Mouse (Mus musculus) gastrocnemius, adult 8-10 months (tissue): ENCODE results near the gene Ppp1r9b. TPM values are rescaled to one million over a fixed set of nuclear protein-coding genes. Genes with fewer than 3 reads are reported as not detected.
A peak's percentile ranks its signal among the peaks of the same experiment; 100 is the strongest.
"Not testable (repeated sequence)": the region's sequence is repeated elsewhere in the genome, so short reads cannot be mapped to it uniquely, and the experiment has no call there.

Experiments
- DNase-seq, 2 experiments: peaks; one replicate each; pipeline ENCODE4 v3.0.0; 2022; ENCODE audit warnings: low spot score in 2 of 2
- total RNA-seq, 4 experiments: library from RNA; stranded (reverse); gene quantifications; 2 replicates each; pipeline ENCODE4 v1.2.4; 2022

The Ppp1r9b gene
- total RNA-seq, 4 experiments from 2014 or later, result 15.8 to 23.9 (median 19.4) TPM

DNA sequence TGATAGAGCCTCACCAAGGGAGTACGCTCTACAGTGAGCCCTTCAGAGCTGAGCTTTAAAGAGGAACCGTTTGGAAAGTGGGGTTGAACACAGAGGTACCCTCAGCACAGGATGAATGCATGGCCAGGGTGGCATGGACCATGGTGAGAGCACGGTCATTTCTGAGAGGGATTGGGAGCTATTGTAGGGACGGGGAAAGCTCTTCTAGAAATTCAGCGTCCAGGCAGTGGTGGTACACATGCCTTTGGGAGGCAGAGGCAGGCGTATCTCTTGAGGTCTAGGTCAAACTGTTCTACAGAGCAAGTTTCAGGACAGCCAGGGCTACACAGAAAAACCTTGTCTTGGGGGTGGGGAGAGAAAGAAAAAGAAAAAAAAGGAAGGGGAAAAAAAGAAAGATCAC, 6.1 kb downstream of the Ppp1r9b start:
- no peak for DNase-seq

DNA sequence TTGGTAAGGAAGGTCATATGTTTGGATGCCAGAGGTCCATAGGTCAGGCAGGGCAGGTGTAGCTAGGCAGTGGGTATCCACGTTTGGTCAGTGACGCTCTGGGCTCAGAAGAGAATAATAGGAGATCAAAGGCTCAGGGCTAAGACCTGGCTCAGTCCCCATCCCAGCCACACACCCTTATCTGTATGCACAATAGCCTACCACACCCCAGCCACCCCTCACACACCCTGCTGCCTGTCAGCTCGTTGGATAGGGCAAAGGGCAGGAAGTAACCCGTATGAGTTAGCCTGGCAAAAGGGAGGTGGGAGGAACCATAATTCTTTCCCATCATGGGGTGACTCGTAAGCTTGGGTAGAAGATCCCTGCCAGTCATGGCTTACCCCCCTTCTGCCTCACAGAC, 6.8 kb downstream of the Ppp1r9b start:
- DNase-seq, result no peak

DNA sequence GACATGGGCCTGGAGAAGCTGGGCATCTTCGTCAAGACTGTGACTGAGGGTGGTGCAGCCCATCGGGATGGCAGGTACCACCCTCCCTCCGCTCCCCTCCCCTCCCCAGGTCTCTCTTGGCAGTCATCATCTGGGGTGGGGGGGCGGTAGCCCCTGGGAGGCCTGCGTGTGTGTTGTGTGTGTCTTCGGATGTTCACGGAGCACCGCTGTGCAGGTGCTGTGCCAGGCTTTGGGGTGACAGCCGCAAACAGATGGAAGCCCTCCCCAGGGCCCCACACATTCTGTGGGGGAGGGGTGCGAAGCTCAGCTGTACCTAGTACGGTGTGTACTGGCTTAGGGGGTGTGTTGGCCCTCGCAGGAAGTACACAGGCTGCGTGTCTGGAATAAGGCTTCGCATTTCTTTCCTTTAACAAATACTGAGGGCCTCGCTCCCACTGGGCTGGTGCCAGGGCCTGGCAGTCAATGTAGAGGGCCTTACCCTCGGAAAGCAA, 7.3 kb downstream of the Ppp1r9b start:
- DNase-seq, result peak in 1 of 2 experiments; percentile 4

DNA sequence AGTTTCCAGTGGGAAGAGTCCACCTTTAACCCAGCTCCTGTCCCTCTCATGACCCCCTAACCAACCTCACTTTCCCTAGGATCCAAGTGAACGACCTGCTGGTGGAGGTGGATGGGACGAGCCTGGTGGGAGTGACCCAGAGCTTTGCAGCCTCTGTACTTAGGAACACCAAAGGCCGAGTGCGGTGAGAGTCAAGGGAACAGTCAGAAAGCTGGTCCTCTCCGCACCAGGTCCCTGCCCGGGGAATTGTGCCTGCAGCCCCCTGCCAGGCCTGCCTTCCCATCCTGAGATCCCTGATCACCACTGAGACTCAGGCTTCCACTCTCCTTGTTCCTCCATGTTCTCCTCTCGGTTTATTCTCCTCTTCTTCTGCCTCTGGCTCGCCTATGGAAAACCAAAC, 9.3 kb downstream of the Ppp1r9b start:
- DNase-seq, result peak in 1 of 2 experiments; percentile 2

DNA sequence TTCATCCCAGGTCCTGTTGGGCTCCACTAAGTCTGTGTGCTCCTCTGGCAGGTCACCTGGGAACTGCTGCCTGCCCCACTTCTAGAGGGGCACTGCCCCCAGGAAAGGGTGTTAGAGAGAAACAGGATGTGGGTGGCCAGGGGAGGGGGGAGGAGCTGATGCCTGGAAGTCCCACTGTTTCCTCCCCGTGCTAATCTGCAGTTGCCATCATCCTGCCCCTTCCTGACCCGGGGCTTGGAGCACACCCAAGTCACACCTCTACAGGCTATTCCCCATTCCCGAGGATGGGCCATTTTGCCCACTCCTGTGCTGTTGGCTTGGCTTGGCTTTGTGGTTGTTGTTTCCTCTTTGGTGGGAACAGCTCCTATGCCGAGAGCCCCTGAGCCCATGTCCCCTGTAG, 9.7 kb downstream of the Ppp1r9b start:
- peak in 1 of 2 experiments; percentile 5 for DNase-seq

GRCm38 (mm10) chr11:95001058-95001457, 10.2 kb downstream of the Ppp1r9b start:
- DNase-seq, result peak in 1 of 2 experiments; percentile 65

GRCm38 (mm10) chr11:95001584-95002347, 10.9 kb downstream of the Ppp1r9b start:
- DNase-seq, result no peak

DNA sequence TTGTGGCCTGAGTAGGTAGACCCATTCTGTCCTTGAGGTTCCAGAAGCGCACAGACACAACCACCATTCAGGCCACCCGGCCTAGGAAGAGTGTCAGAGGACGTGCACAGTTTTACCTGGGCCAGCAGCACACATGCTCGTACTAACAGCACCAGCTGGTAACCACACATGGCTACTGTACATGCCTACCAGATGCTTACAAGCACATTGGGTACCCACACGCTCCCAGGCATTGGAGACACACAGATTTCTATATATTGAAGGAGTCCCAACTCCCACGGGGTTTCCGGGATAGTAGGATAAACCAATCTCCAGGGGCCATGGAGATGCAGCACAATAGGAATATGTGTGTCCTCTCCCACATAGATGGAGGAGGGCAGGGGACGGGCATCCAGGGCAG, 11.9 kb downstream of the Ppp1r9b start:
- no peak for DNase-seq

GRCm38 (mm10) chr11:95004136-95004936, 13.5 kb downstream of the Ppp1r9b start:
- no peak for DNase-seq

GRCm38 (mm10) chr11:95004937-95005198, 14.0 kb downstream of the Ppp1r9b start:
- no peak for DNase-seq

DNA sequence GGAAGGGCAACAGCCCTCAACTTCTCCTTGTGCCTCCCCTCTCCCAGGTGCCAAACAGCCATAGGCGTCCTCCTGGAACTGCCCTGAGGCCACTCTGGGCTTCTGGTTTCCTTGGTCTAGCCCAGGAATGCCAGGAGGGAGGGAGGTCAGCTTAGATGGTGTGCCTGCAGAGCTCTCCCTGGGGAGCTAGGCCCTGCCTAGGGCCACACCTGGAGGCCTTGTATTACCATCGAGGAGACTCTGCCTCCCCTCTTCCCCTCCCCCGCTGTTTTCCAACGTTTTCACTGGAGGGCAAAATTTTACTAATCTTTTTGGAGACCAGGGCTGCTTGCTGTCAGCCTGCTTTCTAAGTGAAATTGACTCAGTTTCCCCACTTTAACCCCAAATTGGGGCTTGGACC, 15.2 kb downstream of the Ppp1r9b start:
- no peak for DNase-seq

DNA sequence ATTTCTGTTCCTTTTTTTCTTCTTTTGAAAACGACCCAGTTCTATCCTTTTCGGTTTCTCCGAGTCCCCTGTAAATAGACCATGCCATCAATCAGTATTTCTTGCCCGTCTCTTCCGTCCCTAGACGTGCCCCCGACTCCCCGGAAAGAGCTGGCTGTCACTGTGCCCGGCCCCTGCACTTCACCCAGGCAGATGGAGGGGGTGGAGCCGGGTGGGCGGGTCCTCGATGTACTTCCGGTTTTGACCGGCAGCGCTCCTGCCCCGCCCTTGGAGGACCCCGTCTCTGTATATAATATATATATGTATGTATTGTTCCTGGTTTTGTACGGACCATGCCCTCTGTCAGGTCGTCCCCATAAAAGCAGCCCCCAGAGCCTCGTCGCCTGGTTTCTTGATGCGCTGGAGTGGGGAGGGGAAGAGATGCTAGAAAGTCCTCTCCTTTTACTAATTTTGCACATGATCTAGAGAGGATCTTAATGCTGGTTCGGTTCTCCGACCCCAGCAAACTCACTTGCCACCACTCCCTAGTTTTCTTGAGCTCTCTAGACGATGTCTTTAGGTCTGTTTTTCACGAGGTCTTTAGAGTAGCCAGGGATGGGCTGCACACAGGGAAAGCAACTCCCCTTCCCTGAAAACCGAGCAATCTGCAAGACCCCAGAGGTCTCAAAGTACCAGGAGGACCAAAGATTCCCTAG, 15.8 kb downstream of the Ppp1r9b start:
- peak; percentile 71 to 76 for DNase-seq

DNA sequence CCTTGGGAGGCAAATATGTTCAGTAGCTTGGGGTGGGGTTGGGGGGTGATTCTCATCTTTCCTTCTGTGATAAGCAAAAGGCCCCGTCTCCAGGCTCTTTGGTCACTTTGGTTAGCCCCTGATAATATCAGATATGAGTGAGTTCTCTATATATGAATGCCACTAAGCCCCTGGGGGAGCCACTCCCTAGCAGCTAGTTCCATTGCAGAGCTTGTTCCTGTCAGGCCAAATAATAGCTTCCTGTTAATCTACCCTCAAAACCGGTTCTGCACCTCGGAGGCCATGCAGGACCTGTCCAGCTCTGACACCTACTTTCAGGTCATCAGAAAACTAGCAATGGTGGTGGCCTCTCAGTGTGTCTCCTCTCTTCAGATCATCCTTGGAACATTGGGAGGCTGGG, 16.6 kb downstream of the Ppp1r9b start:
- no peak for DNase-seq

DNA sequence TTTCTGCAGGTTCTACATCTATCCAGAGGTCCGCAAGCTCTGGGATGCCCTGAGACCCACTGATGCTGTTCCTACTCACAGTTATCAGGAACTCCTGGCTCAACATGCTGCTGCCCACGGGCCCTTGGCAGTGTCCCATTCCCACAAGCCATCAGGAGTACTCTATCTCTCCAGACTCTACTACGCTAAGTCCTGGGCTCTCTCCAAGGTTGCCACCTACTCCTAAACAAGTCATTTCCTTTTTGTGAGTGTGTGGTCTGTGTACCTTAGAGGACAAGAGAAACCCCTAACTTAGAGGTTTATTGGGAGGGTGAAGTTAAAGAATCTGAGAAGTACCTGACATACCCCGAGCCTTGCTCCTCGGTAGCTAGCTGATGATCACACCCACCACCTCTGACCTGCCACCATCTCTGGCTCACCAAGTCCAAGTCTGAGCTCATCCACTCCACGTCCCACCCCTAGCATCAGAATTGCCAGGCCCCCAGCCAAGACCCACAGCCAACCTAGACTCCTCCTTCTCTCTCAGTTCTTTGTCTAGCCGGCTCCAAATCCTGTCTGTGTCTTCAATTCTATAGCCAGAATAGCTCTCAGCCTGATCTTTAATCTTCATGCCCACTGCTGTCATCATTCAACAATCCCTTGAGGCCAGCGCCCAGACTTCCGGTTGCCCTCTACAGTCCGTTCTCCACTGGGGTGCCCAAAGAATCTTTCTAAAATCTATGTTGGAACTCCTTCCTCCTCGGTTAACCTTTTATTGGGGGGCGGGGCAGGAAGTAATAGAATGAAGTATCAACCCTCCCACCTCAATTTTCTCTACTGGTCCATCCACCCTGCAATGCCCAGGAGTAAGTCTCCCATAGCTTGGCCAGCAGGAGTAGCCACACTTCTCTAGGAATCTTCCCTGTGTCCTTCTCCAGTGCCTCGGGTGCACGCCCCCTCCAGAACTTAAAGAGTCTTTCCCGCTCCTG, 18.1 kb downstream of the Ppp1r9b start:
- DNase-seq, result no peak

- DNase-seq, result peak in 1 of 2 experiments; percentile 28
Measured at GRCm38 (mm10) chr11:95009629-95010014, 18.8 kb downstream of the Ppp1r9b start, which contains the start of gene Samd14. Gene Samd14, plus strand, starts transcription at chr11:95009879.

DNA sequence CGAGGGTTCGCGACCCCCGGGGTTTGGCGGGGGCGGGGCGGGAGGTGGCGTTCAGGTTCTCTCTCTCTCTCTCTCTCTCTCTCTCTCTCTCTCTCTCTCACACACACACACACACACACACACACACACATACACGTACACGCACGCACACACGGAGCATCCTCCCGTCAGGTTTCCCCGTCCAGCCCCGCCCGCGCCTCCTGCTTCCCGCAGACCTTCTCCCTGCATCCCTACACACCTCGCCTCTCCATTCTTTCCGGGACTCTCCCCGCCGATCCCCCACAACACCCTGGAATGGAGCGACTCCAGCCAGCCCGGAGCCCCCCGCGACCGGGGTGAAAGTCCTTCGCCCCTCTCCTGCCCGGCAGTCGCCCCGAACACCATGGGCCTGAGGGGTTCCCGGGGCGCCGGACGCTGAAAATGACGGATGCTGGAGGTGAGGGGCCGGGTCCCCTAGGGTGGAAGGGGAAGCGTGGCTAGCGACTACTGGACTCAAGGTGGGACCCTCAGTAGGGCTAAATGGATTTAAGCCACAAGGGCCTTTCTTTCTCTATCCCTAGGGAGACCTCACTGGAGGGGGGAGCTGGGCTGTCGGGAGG, 19.4 kb downstream of the Ppp1r9b start:
- DNase-seq, result no peak

DNA sequence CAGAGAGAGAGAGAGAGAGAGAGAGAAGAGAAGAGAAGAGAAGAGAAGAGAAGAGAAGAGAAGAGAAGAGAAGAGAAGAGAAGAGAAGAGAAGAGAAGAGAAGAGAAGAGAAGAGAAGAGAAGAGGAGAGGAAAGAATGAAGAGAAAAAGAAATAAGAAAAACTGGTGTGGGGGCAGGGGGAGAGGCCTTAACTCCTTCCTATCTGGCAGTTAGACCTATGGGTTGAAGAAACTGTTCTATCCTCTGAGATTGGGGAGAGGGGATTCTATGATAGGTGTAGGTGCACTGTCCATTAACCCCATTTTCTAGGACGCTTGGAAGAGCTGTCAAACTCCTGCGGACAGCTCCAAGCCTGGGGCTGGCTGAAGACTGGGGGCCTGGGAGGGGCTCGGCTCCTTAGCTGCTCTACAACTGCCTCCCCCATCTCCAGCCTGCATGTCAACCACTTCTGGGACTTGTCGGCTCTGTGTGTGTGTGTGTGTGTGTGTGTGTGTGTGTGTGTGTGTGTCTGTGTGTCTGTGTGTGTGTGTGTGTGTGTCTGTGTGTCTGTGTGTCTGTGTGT, 20.1 kb downstream of the Ppp1r9b start:
- not testable (repeated sequence) for DNase-seq

- no peak for DNase-seq
Measured at GRCm38 (mm10) chr11:95011416-95011815, 20.6 kb downstream of the Ppp1r9b start.

GRCm38 (mm10) chr11:95012075-95012474, 21.2 kb downstream of the Ppp1r9b start:
- DNase-seq, result no peak

- DNase-seq, result no peak
Measured at GRCm38 (mm10) chr11:95012487-95012886, 21.7 kb downstream of the Ppp1r9b start.
